Mouse (Mus musculus): ENCODE measurements around the gene Dnajb1. TPM values are rescaled to one million over a fixed set of nuclear protein-coding genes. Genes with fewer than 3 reads are reported as not detected.

Dnajb1 gene
- total and polyA plus RNA-seq, 2 experiments from 2014 or later = 42.7 to 65.0 TPM

- DNase-seq (ENCODE audit: low spot score) = no peak
- TF ChIP-seq CTCF (IDR thresholded peaks at IDR 0.05; ENCODE audit: low read depth) = no peak
- H3K4me3 ChIP-seq (ENCODE audit: low read length) = no peak overlapping the region
- no peaks in the 10 kb centered on the region for H3K27me3 ChIP-seq (ENCODE audit: insufficient read depth, low read length)
- H3K9ac ChIP-seq (replicated peaks; ENCODE audit: low read length) = no peak overlapping the region
- no peaks in the 10 kb centered on the region for H3K4me1 ChIP-seq (ENCODE audit: insufficient read depth, low read length)
- no peak overlapping the region for H3K27ac ChIP-seq
- WGBS = 88% methylated on average over 7 of the region's 7 CpGs
- no peak for ATAC-seq
- H3K36me3 ChIP-seq (ENCODE audit: insufficient read depth, low read length) = no peaks in the 10 kb centered on the region
- H3K4me2 ChIP-seq (ENCODE audit: low read depth, low read length) = no peak overlapping the region
- H3K9me3 ChIP-seq (ENCODE audit: low read length) = peaks cover 5% of the 10 kb centered on the region; the same call in 1 of the 2 replicates
Measured at GRCm38 (mm10) chr8:83632083-83632707, 24.2 kb downstream of the Dnajb1 start.

GRCm38 (mm10) chr8:83638856-83639255 is 30.9 kb downstream of the Dnajb1 start:
- no peaks in the 10 kb centered on the region for H3K36me3 ChIP-seq (ENCODE audit: insufficient read depth, low read length)
- ATAC-seq = no peak
- WGBS = 64% methylated on average over 4 of the region's 4 CpGs

GRCm38 (mm10) chr8:83639649-83640048 is 31.7 kb downstream of the Dnajb1 start:
- Histone ChIP-seq H3K9me3 (ENCODE audit: low read length) (peaks cover 5% of the 10 kb centered on the region; the same call in 1 of the 2 replicates), H3K36me3 (ENCODE audit: insufficient read depth, low read length) (no peaks in the 10 kb centered on the region), H3K9ac (replicated peaks; ENCODE audit: low read length) (no peak overlapping the region), H3K27me3 (ENCODE audit: insufficient read depth, low read length) (no peaks in the 10 kb centered on the region), H3K4me2 (ENCODE audit: low read depth, low read length) (no peak overlapping the region), H3K27ac (no peak overlapping the region), H3K4me3 (ENCODE audit: low read length) (no peak overlapping the region), H3K4me1 (ENCODE audit: insufficient read depth, low read length) (no peaks in the 10 kb centered on the region)
- 63% methylated on average over 5 of the region's 5 CpGs for WGBS
- TF ChIP-seq CTCF (IDR thresholded peaks at IDR 0.05; ENCODE audit: low read depth) = no peak
- no peak for ATAC-seq
- DNase-seq (ENCODE audit: low spot score) = no peak

More at GRCm38 (mm10) chr8:83638856-83639255, 30.9 kb downstream of the Dnajb1 start:
- no peak for TF ChIP-seq CTCF (IDR thresholded peaks at IDR 0.05; ENCODE audit: low read depth)
- Histone ChIP-seq H3K9ac (replicated peaks; ENCODE audit: low read length) (no peak overlapping the region), H3K27ac (no peak overlapping the region), H3K9me3 (ENCODE audit: low read length) (peaks cover 5% of the 10 kb centered on the region; the same call in 1 of the 2 replicates), H3K4me1 (ENCODE audit: insufficient read depth, low read length) (no peaks in the 10 kb centered on the region), H3K27me3 (ENCODE audit: insufficient read depth, low read length) (no peaks in the 10 kb centered on the region), H3K4me3 (ENCODE audit: low read length) (no peak overlapping the region), H3K4me2 (ENCODE audit: low read depth, low read length) (no peak overlapping the region)
- DNase-seq (ENCODE audit: low spot score) = no peak

- H3K4me2 ChIP-seq (ENCODE audit: low read depth, low read length) = no peak overlapping the region
- H3K4me1 ChIP-seq (ENCODE audit: insufficient read depth, low read length) = 0 out of 2 replicates have a peak, but pooled peaks cover 5% of the 10 kb centered on the region
- H3K36me3 ChIP-seq (ENCODE audit: insufficient read depth, low read length) = no peaks in the 10 kb centered on the region
- H3K4me3 ChIP-seq (ENCODE audit: low read length) = no peak overlapping the region
- ATAC-seq (no peak), DNase-seq (ENCODE audit: low spot score) (no peak)
- 96% methylated on average over 11 of the region's 11 CpGs for WGBS
- H3K9ac ChIP-seq (replicated peaks; ENCODE audit: low read length) = no peak overlapping the region
- H3K9me3 ChIP-seq (ENCODE audit: low read length) = no peaks in the 10 kb centered on the region
- no peaks in the 10 kb centered on the region for H3K27me3 ChIP-seq (ENCODE audit: insufficient read depth, low read length)
- H3K27ac ChIP-seq = no peak overlapping the region
- TF ChIP-seq CTCF (IDR thresholded peaks at IDR 0.05; ENCODE audit: low read depth) = no peak
Measured at GRCm38 (mm10) chr8:83647511-83647910, 39.5 kb downstream of the Dnajb1 start.

GRCm38 (mm10) chr8:83648031-83648430 is 40.0 kb downstream of the Dnajb1 start:
- Histone ChIP-seq H3K27me3 (ENCODE audit: insufficient read depth, low read length) (no peaks in the 10 kb centered on the region), H3K36me3 (ENCODE audit: insufficient read depth, low read length) (no peaks in the 10 kb centered on the region), H3K4me2 (ENCODE audit: low read depth, low read length) (no peak overlapping the region), H3K4me1 (ENCODE audit: insufficient read depth, low read length) (0 out of 2 replicates have a peak, but pooled peaks cover 5% of the 10 kb centered on the region), H3K4me3 (ENCODE audit: low read length) (no peak overlapping the region), H3K9me3 (ENCODE audit: low read length) (no peaks in the 10 kb centered on the region), H3K27ac (no peak overlapping the region), H3K9ac (replicated peaks; ENCODE audit: low read length) (no peak overlapping the region)
- WGBS = 92% methylated on average over 4 of the region's 4 CpGs
- DNase-seq (ENCODE audit: low spot score) (no peak), ATAC-seq (no peak)
- no peak for TF ChIP-seq CTCF (IDR thresholded peaks at IDR 0.05; ENCODE audit: low read depth)

GRCm38 (mm10) chr8:83649699-83650098 is 41.7 kb downstream of the Dnajb1 start:
- H3K27me3 ChIP-seq (ENCODE audit: insufficient read depth, low read length) = no peaks in the 10 kb centered on the region
- WGBS = 94% methylated on average over 6 of the region's 6 CpGs
- H3K9ac ChIP-seq (replicated peaks; ENCODE audit: low read length) = no peak overlapping the region
- 0 out of 2 replicates have a peak, but pooled peaks cover 12% of the 10 kb centered on the region for H3K4me1 ChIP-seq (ENCODE audit: insufficient read depth, low read length)
- DNase-seq (ENCODE audit: low spot score) (no peak), ATAC-seq (no peak)
- no peak overlapping the region for H3K4me3 ChIP-seq (ENCODE audit: low read length)
- no peaks in the 10 kb centered on the region for H3K36me3 ChIP-seq (ENCODE audit: insufficient read depth, low read length)
- no peak overlapping the region for H3K4me2 ChIP-seq (ENCODE audit: low read depth, low read length)
- H3K27ac ChIP-seq = no peak overlapping the region
- no peaks in the 10 kb centered on the region for H3K9me3 ChIP-seq (ENCODE audit: low read length)
- TF ChIP-seq CTCF (IDR thresholded peaks at IDR 0.05; ENCODE audit: low read depth) = no peak
